Mouse (Mus musculus) brain, embryonic 14.5 days (tissue): ENCODE data around the gene Cgnl1.

Experiments
- CTCF ChIP-seq: fragments of 200-500 bp; IDR thresholded peaks from 2 replicates; pipeline ENCODE4 v1.5.1; 2012; ENCODE audit warnings: inconsistent platforms, mild to moderate bottlenecking, moderate library complexity, borderline replicate concordance; ENCODE audit not compliant: insufficient read depth, insufficient read length; ENCODE audit errors: extremely low read depth
- POLR2A ChIP-seq: fragments of 200-500 bp; IDR thresholded peaks from 2 replicates; pipeline ENCODE4 v1.6.1; 2012; ENCODE audit warnings: mild to moderate bottlenecking, inconsistent platforms, borderline replicate concordance; ENCODE audit not compliant: poor library complexity, insufficient read depth, insufficient read length, severe bottlenecking; ENCODE audit errors: extremely low read depth

DNA sequence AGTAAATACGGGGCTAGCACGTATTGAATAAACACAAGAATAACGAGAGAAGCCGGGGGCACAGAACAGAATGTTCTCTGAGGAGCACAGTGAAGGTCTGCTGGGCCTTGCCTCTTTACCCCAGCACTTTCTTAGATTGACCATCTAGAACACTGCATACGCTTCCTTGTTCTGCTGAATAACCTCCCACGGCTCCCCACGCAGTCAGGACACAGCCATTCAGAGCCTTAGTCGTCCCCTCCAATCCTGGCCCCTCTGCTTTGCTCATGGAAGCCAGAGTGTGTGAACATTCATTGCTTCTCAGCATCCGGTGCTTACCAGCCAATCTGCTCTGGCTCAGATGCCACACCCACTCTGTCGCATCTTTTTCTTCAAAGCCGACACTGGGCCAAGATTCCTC is 133.2 kb downstream of the Cgnl1 start:
- no peak for TF ChIP-seq POLR2A
- TF ChIP-seq CTCF: no peak
